ENCODE assay signal across 30 mouse cellular contexts in genomic region chr4:4521757-4522156, GRCm38 (mm10).
DNase-seq lines count a peak whose midpoint lies in the region; ATAC-seq and TF ChIP-seq lines count a peak whose summit lies in the region.
"Had no signal": no experiment of that assay in that cellular context is flagged by ENCODE, and none has a peak within 500 bp of the region (broad histone marks: within the 10 kb centered on the region; RNA-seq: fewer than 3 reads in every experiment).

No protein-coding gene starts in this region.

- 30% methylated on average over 2 of the region's 2 CpGs for WGBS in kidney, embryonic 16.5 days
- WGBS in hindbrain, postnatal 0 days: 87% methylated on average over 2 of the region's 2 CpGs

- DNase-seq in kidney, adult 9 months: peak; percentile 1
- no peak for DNase-seq in kidney, adult 11 months
- DNase-seq in kidney, postnatal 25 days: no peak
- peak; percentile 28 for DNase-seq in kidney, postnatal 10 days
- peak; percentile 20 to 39 for DNase-seq in kidney, postnatal 4 days
- no peak for DNase-seq in hindbrain, postnatal 0 days (ENCODE audit: low spot score)
- DNase-seq: adrenal gland, adult 8-10 months; adrenal gland, postnatal 25 days; cerebellum, adult 11-12 months; cerebellum, adult 8-10 months; cerebellum, postnatal 10 days; cerebellum, postnatal 36 days; embryo, embryonic 11 days; gastrocnemius, postnatal 10 days; gastrocnemius, postnatal 36 days; heart, postnatal 10 days; heart, postnatal 36 days had no signal

- no peaks in the 10 kb centered on the region for H3K4me1 ChIP-seq in kidney, embryonic 16.5 days (ENCODE audit: insufficient read depth, low read length)
- H3K4me1 ChIP-seq in hindbrain, postnatal 0 days (ENCODE audit: insufficient read depth, low read length): no peaks in the 10 kb centered on the region
- H3K4me1 ChIP-seq: embryonic facial prominence, embryonic 10.5 days; embryonic facial prominence, embryonic 13.5 days; forebrain, embryonic 10.5 days; forebrain, embryonic 13.5 days; heart, embryonic 12.5 days; heart, embryonic 15.5 days; hindbrain, embryonic 10.5 days; hindbrain, embryonic 13.5 days had no signal

- no peaks in the 10 kb centered on the region for H3K9me3 ChIP-seq in kidney, embryonic 16.5 days (ENCODE audit: low read length)
- no peaks in the 10 kb centered on the region for H3K9me3 ChIP-seq in hindbrain, postnatal 0 days (ENCODE audit: low read length)
- H3K9me3 ChIP-seq: embryonic facial prominence, embryonic 10.5 days; embryonic facial prominence, embryonic 13.5 days; forebrain, embryonic 10.5 days; forebrain, embryonic 13.5 days; heart, embryonic 12.5 days; heart, embryonic 15.5 days; hindbrain, embryonic 10.5 days; hindbrain, embryonic 13.5 days had no signal

- no peaks in the 10 kb centered on the region for H3K27me3 ChIP-seq in kidney, embryonic 16.5 days (ENCODE audit: insufficient read depth, low read length)
- no peaks in the 10 kb centered on the region for H3K27me3 ChIP-seq in hindbrain, postnatal 0 days (ENCODE audit: insufficient read depth, low read length)
- H3K27me3 ChIP-seq: embryonic facial prominence, embryonic 13.5 days; forebrain, embryonic 13.5 days; heart, embryonic 12.5 days; heart, embryonic 15.5 days; hindbrain, embryonic 13.5 days had no signal

- H3K4me2 ChIP-seq in kidney, embryonic 16.5 days (replicated peaks; ENCODE audit: low read depth, low read length): no peak overlapping the region
- H3K4me2 ChIP-seq in hindbrain, postnatal 0 days (ENCODE audit: low read depth, low read length): no peak overlapping the region
- H3K4me2 ChIP-seq: embryonic facial prominence, embryonic 13.5 days; forebrain, embryonic 13.5 days; heart, embryonic 12.5 days; heart, embryonic 15.5 days; hindbrain, embryonic 13.5 days had no signal

- no peak overlapping the region for H3K4me3 ChIP-seq in kidney, embryonic 16.5 days (ENCODE audit: low read length)
- H3K4me3 ChIP-seq in hindbrain, postnatal 0 days (ENCODE audit: low read length): no peak overlapping the region
- H3K4me3 ChIP-seq: embryonic facial prominence, embryonic 10.5 days; embryonic facial prominence, embryonic 13.5 days; erythroblast, embryonic 14.5 days; forebrain, embryonic 10.5 days; forebrain, embryonic 13.5 days; heart, embryonic 12.5 days; heart, embryonic 15.5 days; hindbrain, embryonic 10.5 days; hindbrain, embryonic 13.5 days had no signal

- 0 out of 2 replicates have a peak, but pooled peaks have one; percentile 46 for ATAC-seq in kidney, embryonic 16.5 days (ENCODE audit: low FRiP score, low TSS enrichment)
- no peak for ATAC-seq in hindbrain, postnatal 0 days
- ATAC-seq: CD4-positive, CD25-positive, alpha-beta regulatory T cell, adult 4 months; forebrain, embryonic 13.5 days; forebrain, embryonic 16.5 days; hindbrain, embryonic 16.5 days had no signal

- H3K27ac ChIP-seq in kidney, embryonic 16.5 days (ENCODE audit: low read length): no peak overlapping the region
- no peak overlapping the region for H3K27ac ChIP-seq in hindbrain, postnatal 0 days
- H3K27ac ChIP-seq: embryonic facial prominence, embryonic 10.5 days; embryonic facial prominence, embryonic 13.5 days; forebrain, embryonic 10.5 days; forebrain, embryonic 13.5 days; heart, embryonic 15.5 days; hindbrain, embryonic 10.5 days; hindbrain, embryonic 13.5 days had no signal

- no peaks in the 10 kb centered on the region for H3K36me3 ChIP-seq in kidney, embryonic 16.5 days (ENCODE audit: insufficient read depth, low read length)
- no peaks in the 10 kb centered on the region for H3K36me3 ChIP-seq in hindbrain, postnatal 0 days (ENCODE audit: insufficient read depth, low read length)
- H3K36me3 ChIP-seq: embryonic facial prominence, embryonic 10.5 days; embryonic facial prominence, embryonic 13.5 days; forebrain, embryonic 10.5 days; heart, embryonic 12.5 days; heart, embryonic 15.5 days; hindbrain, embryonic 10.5 days; hindbrain, embryonic 13.5 days had no signal

- no peak for TF ChIP-seq CTCF in hindbrain, postnatal 0 days (IDR thresholded peaks at IDR 0.05; ENCODE audit: low read depth)

- no peak overlapping the region for H3K9ac ChIP-seq in kidney, embryonic 16.5 days (replicated peaks; ENCODE audit: low read length)
- H3K9ac ChIP-seq in hindbrain, postnatal 0 days (replicated peaks; ENCODE audit: low read length): no peak overlapping the region
- H3K9ac ChIP-seq: embryonic facial prominence, embryonic 13.5 days; forebrain, embryonic 13.5 days; heart, embryonic 12.5 days; heart, embryonic 15.5 days; hindbrain, embryonic 13.5 days had no signal

Comparison
In these comparisons a context has a peak if more than half of its experiments do, and no peak if none do; other contexts are left out.
1. DNase-seq: peak in kidney, adult 9 months (single experiment), kidney, postnatal 10 days (single experiment) and kidney, postnatal 4 days (2 of 2); none in kidney, adult 11 months (single experiment), kidney, postnatal 25 days (0 of 2) and hindbrain, postnatal 0 days (single experiment).